Mouse (Mus musculus): ENCODE measurements at regions not wholly inside any gene's neighbourhood (a gene's known extent, or its start where the extent isn't known, plus 50 kb on each side); places are given as distances from the start of the nearest gene placed in this dataset.

- TF ChIP-seq CTCF (conservative IDR thresholded peaks at IDR 0.05; ENCODE audit: insufficient read depth, insufficient read length, low read depth, low read length) (no peak), POLR2A (IDR thresholded peaks at IDR 0.05; ENCODE audit: low read depth, low read length) (no peak)
Measured at GRCm38 (mm10) chr8:82529153-82529552, 126.1 kb upstream of the Il15 start.
